Comparison of ENCODE assay signal across 8 mouse cellular contexts in the genomic region with DNA sequence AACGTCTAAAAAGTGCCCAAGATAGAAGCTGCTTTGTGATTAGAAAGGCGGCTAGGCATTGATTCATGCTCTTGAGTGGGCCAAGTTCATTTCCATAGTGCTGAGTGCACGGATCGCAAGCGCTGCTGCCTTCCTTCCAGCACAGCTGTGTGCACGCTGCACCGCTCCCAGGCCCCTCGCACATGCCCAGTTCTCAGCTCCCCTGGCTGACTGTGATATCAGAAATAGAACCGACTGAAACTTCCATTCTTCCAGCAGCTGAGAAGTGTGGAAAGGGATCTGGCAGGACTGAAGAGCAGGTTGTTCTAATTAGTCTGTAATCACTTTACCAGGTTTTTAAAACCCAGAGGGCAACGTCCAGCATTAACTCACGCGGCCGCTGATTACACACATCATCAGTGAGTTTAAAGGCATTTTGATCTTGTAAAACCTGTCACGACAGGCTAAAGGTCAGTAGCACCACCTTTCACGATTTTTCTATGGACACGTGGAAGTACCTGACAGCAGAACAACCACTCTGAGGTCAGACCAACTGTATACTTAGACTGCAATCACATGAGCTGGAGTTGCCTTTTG.
DNase-seq lines count a peak whose midpoint lies in the region; ATAC-seq lines count a peak whose summit lies in the region.

No protein-coding gene starts in this region.

- peak overlapping the region; percentile 69 for H3K27ac ChIP-seq in forebrain, embryonic 15.5 days (replicated peaks)
- no peak overlapping the region for H3K27ac ChIP-seq in neural tube, embryonic 14.5 days (ENCODE audit: low read depth, low read length)

- no peaks in the 10 kb centered on the region for H3K9me3 ChIP-seq in forebrain, embryonic 15.5 days
- H3K9me3 ChIP-seq in neural tube, embryonic 14.5 days (ENCODE audit: control insufficient read depth, low read length) = no peaks in the 10 kb centered on the region

- H3K36me3 ChIP-seq in forebrain, embryonic 15.5 days = no peaks in the 10 kb centered on the region
- H3K36me3 ChIP-seq in neural tube, embryonic 14.5 days (ENCODE audit: control insufficient read depth, insufficient read depth, low read length) = no peaks in the 10 kb centered on the region

- H3K4me1 ChIP-seq in forebrain, embryonic 15.5 days = peaks cover 25% of the 10 kb centered on the region
- 0 out of 2 replicates have a peak, but pooled peaks cover 6% of the 10 kb centered on the region for H3K4me1 ChIP-seq in neural tube, embryonic 14.5 days (ENCODE audit: control insufficient read depth, insufficient read depth, low read length)

- no peak overlapping the region for H3K9ac ChIP-seq in forebrain, embryonic 15.5 days (replicated peaks)
- H3K9ac ChIP-seq in neural tube, embryonic 14.5 days (replicated peaks; ENCODE audit: low read depth, low read length) = no peak overlapping the region

- H3K4me3 ChIP-seq in forebrain, embryonic 15.5 days = no peak overlapping the region
- H3K4me3 ChIP-seq in neural tube, embryonic 14.5 days (ENCODE audit: low read depth, low read length) = no peak overlapping the region

- no peak overlapping the region for H3K4me2 ChIP-seq in forebrain, embryonic 15.5 days (replicated peaks)
- no peak overlapping the region for H3K4me2 ChIP-seq in neural tube, embryonic 14.5 days (ENCODE audit: low read depth, low read length)

- intact Hi-C loops in heart, postnatal 10 days (cut with DNase I) = loop anchor here (5.0 to 10.0 kb wide), 2 partner anchors 46 to 97 kb away; a partner anchor contains a TSS

- DNase-seq in adrenal gland, postnatal 14 days = peak; percentile 28
- DNase-seq in adrenal gland, postnatal 4 days (ENCODE audit: low spot score in 2 of 2) = no peak
- DNase-seq in heart, postnatal 10 days = peak; percentile 91 to 92
- DNase-seq in kidney, postnatal 4 days = peak; percentile 45 to 57
- DNase-seq in spleen, postnatal 10 days (ENCODE audit: low spot score in 2 of 2) = no peak
- DNase-seq in urinary bladder, postnatal 4 days (ENCODE audit: low spot score in 2 of 2) = no peak

- 40% methylated on average over 16 of the region's 16 CpGs for WGBS in forebrain, embryonic 15.5 days
- 43% methylated on average over 16 of the region's 16 CpGs for WGBS in neural tube, embryonic 14.5 days

- no peaks in the 10 kb centered on the region for H3K27me3 ChIP-seq in forebrain, embryonic 15.5 days
- H3K27me3 ChIP-seq in neural tube, embryonic 14.5 days (ENCODE audit: control insufficient read depth, insufficient read depth, low read length) = no peaks in the 10 kb centered on the region

- peak; percentile 79 for ATAC-seq in forebrain, embryonic 15.5 days (replicated peaks)
- peak; percentile 78; the same call in 1 of the 2 replicates for ATAC-seq in neural tube, embryonic 14.5 days (ENCODE audit: low read depth)

Comparison
In these comparisons a context has a peak if more than half of its experiments do, and no peak if none do; other contexts are left out.
1. DNase-seq: peak in adrenal gland, postnatal 14 days (single experiment), heart, postnatal 10 days (2 of 2) and kidney, postnatal 4 days (2 of 2); none in adrenal gland, postnatal 4 days (0 of 2), spleen, postnatal 10 days (0 of 2) and urinary bladder, postnatal 4 days (0 of 2).